Mouse (Mus musculus) MEL (cell line): ENCODE measurements around the gene Rbm18. TPM values are rescaled to one million over a fixed set of nuclear protein-coding genes. Genes with fewer than 3 reads are reported as not detected.
A peak's percentile ranks its signal among the peaks of the same experiment; 100 is the strongest.

Source experiments
- DNase-seq: peaks from one replicate; pipeline ENCODE4 v3.0.0; 2011; ENCODE audit warnings: low read depth, low spot score
- H3K27ac ChIP-seq: 2 replicates; pipeline ENCODE4 v1.5.1; 2012; ENCODE audit warnings: low read depth, mild to moderate bottlenecking, control low read depth, low read length, moderate library complexity; ENCODE audit not compliant: control insufficient read depth
- H3K27me3 ChIP-seq, 2 experiments: fragments of 150-350 bp in 1 of 2; sonication (generic) in 1 of 2; 2 replicates each; pipeline ENCODE4 v1.6.1; 2012; ENCODE audit warnings: low read length in 2 of 2, mild to moderate bottlenecking in 2 of 2, improper control_type of control experiment in 1 of 2, moderate library complexity in 1 of 2; ENCODE audit not compliant: insufficient read depth in 2 of 2, control insufficient read depth in 1 of 2
- H3K36me3 ChIP-seq, 2 experiments: 2 replicates each; pipeline ENCODE4 v1.6.1; 2012 to 2014; ENCODE audit warnings: low read length in 2 of 2, improper control_type of control experiment in 1 of 2, inconsistent platforms in 1 of 2, mild to moderate bottlenecking in 1 of 2; ENCODE audit not compliant: insufficient read depth in 2 of 2, control insufficient read depth in 1 of 2
- H3K4me1 ChIP-seq, 2 experiments: fragments of 150-350 bp in 1 of 2; sonication (generic) in 1 of 2; 2 replicates each; pipeline ENCODE4 v1.6.1; 2012; ENCODE audit warnings: low read length in 2 of 2, improper control_type of control experiment in 1 of 2, mild to moderate bottlenecking in 1 of 2; ENCODE audit not compliant: insufficient read depth in 2 of 2, control insufficient read depth in 1 of 2
- H3K4me3 ChIP-seq, 2 experiments: fragments of 150-350 bp in 1 of 2; sonication (generic) in 1 of 2; 2 replicates each; pipeline ENCODE4 v1.5.1; 2012; ENCODE audit warnings: low read depth in 2 of 2, low read length in 2 of 2, mild to moderate bottlenecking in 2 of 2, moderate library complexity in 2 of 2, control low read depth in 1 of 2, improper control_type of control experiment in 1 of 2; ENCODE audit not compliant: control insufficient read depth in 1 of 2, insufficient read depth in 1 of 2
- H3K79me2 ChIP-seq: 2 replicates; pipeline ENCODE4 v1.6.1; 2012; ENCODE audit warnings: mild to moderate bottlenecking, low read length, moderate library complexity; ENCODE audit not compliant: control insufficient read depth, poor library complexity, insufficient read depth
- H3K9ac ChIP-seq: 2 replicates; pipeline ENCODE4 v1.6.1; 2012; ENCODE audit warnings: low read depth, mild to moderate bottlenecking, control low read depth, low read length, moderate library complexity; ENCODE audit not compliant: control insufficient read depth, poor library complexity, severe bottlenecking
- H3K9me3 ChIP-seq: fragments of 150-350 bp; sonication (generic); replicated peaks from 2 replicates; pipeline ENCODE4 v1.6.1; 2012; ENCODE audit warnings: mild to moderate bottlenecking, low read length, improper control_type of control experiment, moderate library complexity; ENCODE audit not compliant: insufficient read depth
- BHLHE40 ChIP-seq: IDR thresholded peaks from 2 replicates; pipeline ENCODE4 v1.6.1; 2012; ENCODE audit warnings: low read depth, mild to moderate bottlenecking, inconsistent platforms, low read length, improper control_type of control experiment, borderline replicate concordance
- CHD1 ChIP-seq: IDR thresholded peaks from 2 replicates; pipeline ENCODE4 v1.6.1; 2012; ENCODE audit warnings: low read depth, mild to moderate bottlenecking, inconsistent platforms, low read length, improper control_type of control experiment
- CHD2 ChIP-seq: IDR thresholded peaks from 2 replicates; pipeline ENCODE4 v1.6.1; 2011; ENCODE audit warnings: low read length, improper control_type of control experiment
- E2F4 ChIP-seq: IDR thresholded peaks from 2 replicates; pipeline ENCODE4 v1.6.1; 2011; ENCODE audit warnings: low read depth, low read length, improper control_type of control experiment, borderline replicate concordance
- ELF1 ChIP-seq: IDR thresholded peaks from 2 replicates; pipeline ENCODE4 v1.6.1; 2014; ENCODE audit warnings: low read depth, mild to moderate bottlenecking, inconsistent platforms, low read length, improper control_type of control experiment, moderate library complexity
- EP300 ChIP-seq, 2 experiments: IDR thresholded peaks; 2 replicates each; pipeline ENCODE4 v1.6.1; 2011; ENCODE audit warnings: improper control_type of control experiment in 2 of 2, low read length in 2 of 2, low read depth in 1 of 2, mild to moderate bottlenecking in 1 of 2
- ETS1 ChIP-seq: IDR thresholded peaks from 2 replicates; pipeline ENCODE4 v1.6.1; 2012; ENCODE audit warnings: low read depth, mild to moderate bottlenecking, inconsistent platforms, low read length, improper control_type of control experiment, moderate library complexity
- GATA1 ChIP-seq: IDR thresholded peaks from 2 replicates; pipeline ENCODE4 v1.6.1; 2011; ENCODE audit warnings: low read depth, low read length, improper control_type of control experiment
- JUND ChIP-seq: IDR thresholded peaks from 2 replicates; pipeline ENCODE4 v1.6.1; 2011; ENCODE audit warnings: low read depth, mild to moderate bottlenecking, improper control_type of control experiment, low read length
- KAT2A ChIP-seq: conservative IDR thresholded peaks from 2 replicates; pipeline ENCODE4 v1.6.1; 2012; ENCODE audit warnings: low read depth, low read length, improper control_type of control experiment, inconsistent platforms
- MAFK ChIP-seq: IDR thresholded peaks from 2 replicates; pipeline ENCODE4 v1.6.1; 2011; ENCODE audit warnings: low read depth, mild to moderate bottlenecking, low read length, improper control_type of control experiment, borderline replicate concordance
- MAX ChIP-seq: IDR thresholded peaks from 2 replicates; pipeline ENCODE4 v1.6.1; 2011; ENCODE audit warnings: low read length, improper control_type of control experiment
- MAZ ChIP-seq: IDR thresholded peaks from 2 replicates; pipeline ENCODE4 v1.6.1; 2012; ENCODE audit warnings: low read depth, mild to moderate bottlenecking, inconsistent platforms, low read length, improper control_type of control experiment
- MEF2A ChIP-seq: IDR thresholded peaks from 2 replicates; pipeline ENCODE4 v1.6.1; 2014; ENCODE audit warnings: low read depth, mild to moderate bottlenecking, inconsistent platforms, low read length, improper control_type of control experiment; ENCODE audit not compliant: poor library complexity, insufficient replicate concordance, severe bottlenecking; ENCODE audit errors: extremely low read depth
- MXI1 ChIP-seq: IDR thresholded peaks from 2 replicates; pipeline ENCODE4 v1.6.1; 2011; ENCODE audit warnings: mild to moderate bottlenecking, low read depth, low read length, improper control_type of control experiment
- MYB ChIP-seq: IDR thresholded peaks from 2 replicates; pipeline ENCODE4 v1.6.1; 2011; ENCODE audit warnings: mild to moderate bottlenecking, low read depth, low read length, improper control_type of control experiment
- MYC ChIP-seq: IDR thresholded peaks from 2 replicates; pipeline ENCODE4 v1.6.1; 2011; ENCODE audit warnings: low read depth, mild to moderate bottlenecking, low read length, improper control_type of control experiment, moderate library complexity
- NELFE ChIP-seq: IDR thresholded peaks from 2 replicates; pipeline ENCODE4 v1.6.1; 2011; ENCODE audit warnings: low read depth, low read length, improper control_type of control experiment
- NRF1 ChIP-seq: IDR thresholded peaks from 2 replicates; pipeline ENCODE4 v1.6.1; 2014; ENCODE audit warnings: low read depth, mild to moderate bottlenecking, inconsistent platforms, low read length, improper control_type of control experiment, moderate library complexity; ENCODE audit not compliant: poor library complexity, insufficient read depth, severe bottlenecking
- POLR2A ChIP-seq, 2 experiments: IDR thresholded peaks; 2 replicates each; pipeline ENCODE4 v1.6.1; 2011 to 2012; ENCODE audit warnings: low read length in 2 of 2, mild to moderate bottlenecking in 2 of 2, control low read depth in 1 of 2, improper control_type of control experiment in 1 of 2, low read depth in 1 of 2, moderate library complexity in 1 of 2; ENCODE audit not compliant: control insufficient read depth in 1 of 2, insufficient read depth in 1 of 2, poor library complexity in 1 of 2
- POLR2AphosphoS2 ChIP-seq: IDR thresholded peaks from 2 replicates; pipeline ENCODE4 v1.6.1; 2011; ENCODE audit warnings: low read length, improper control_type of control experiment
- POLR2AphosphoS5 ChIP-seq: IDR thresholded peaks from 2 replicates; pipeline ENCODE4 v1.6.1; 2012; ENCODE audit warnings: low read depth, borderline replicate concordance, mild to moderate bottlenecking, inconsistent platforms, low read length, moderate library complexity, mixed read lengths
- RAD21 ChIP-seq: IDR thresholded peaks from 2 replicates; pipeline ENCODE4 v1.6.1; 2011; ENCODE audit warnings: mild to moderate bottlenecking, low read depth, low read length, improper control_type of control experiment
- RCOR1 ChIP-seq: IDR thresholded peaks from 2 replicates; pipeline ENCODE4 v1.6.1; 2012; ENCODE audit warnings: low read depth, mild to moderate bottlenecking, inconsistent platforms, low read length, improper control_type of control experiment
- SIN3A ChIP-seq: IDR thresholded peaks from 2 replicates; pipeline ENCODE4 v1.6.1; 2012; ENCODE audit warnings: low read length, improper control_type of control experiment, inconsistent platforms
- SMC3 ChIP-seq: IDR thresholded peaks from 2 replicates; pipeline ENCODE4 v1.6.1; 2011; ENCODE audit warnings: low read depth, low read length, improper control_type of control experiment
- TAL1 ChIP-seq: IDR thresholded peaks from 2 replicates; pipeline ENCODE4 v1.6.1; 2012; ENCODE audit warnings: mild to moderate bottlenecking, inconsistent platforms, low read length, moderate library complexity, mixed read lengths
- TBP ChIP-seq: IDR thresholded peaks from 2 replicates; pipeline ENCODE4 v1.8.0; 2011; ENCODE audit warnings: low read depth, low read length, improper control_type of control experiment
- TCF12 ChIP-seq: IDR thresholded peaks from 2 replicates; pipeline ENCODE4 v1.6.1; 2014; ENCODE audit warnings: low read depth, mild to moderate bottlenecking, inconsistent platforms, low read length, improper control_type of control experiment, moderate library complexity
- UBTF ChIP-seq: IDR thresholded peaks from 2 replicates; pipeline ENCODE4 v1.6.1; 2012; ENCODE audit warnings: low read depth, mild to moderate bottlenecking, inconsistent platforms, low read length, improper control_type of control experiment, moderate library complexity, borderline replicate concordance; ENCODE audit not compliant: insufficient read depth
- USF1 ChIP-seq: IDR thresholded peaks from 2 replicates; pipeline ENCODE4 v1.6.1; 2014; ENCODE audit warnings: low read depth, mild to moderate bottlenecking, inconsistent platforms, low read length, improper control_type of control experiment, moderate library complexity
- USF2 ChIP-seq, 2 experiments: IDR thresholded peaks; 2 replicates each; pipeline ENCODE4 v1.6.1; 2011 to 2012; ENCODE audit warnings: improper control_type of control experiment in 2 of 2, low read length in 2 of 2, borderline replicate concordance in 1 of 2, inconsistent platforms in 1 of 2, low read depth in 1 of 2, mild to moderate bottlenecking in 1 of 2; ENCODE audit not compliant: insufficient read depth in 1 of 2
- ZC3H11A ChIP-seq: IDR thresholded peaks from 2 replicates; pipeline ENCODE4 v1.6.1; 2012; ENCODE audit warnings: low read depth, mild to moderate bottlenecking, inconsistent platforms, low read length, improper control_type of control experiment
- ZKSCAN1 ChIP-seq: IDR thresholded peaks from 2 replicates; pipeline ENCODE4 v1.6.1; 2012; ENCODE audit warnings: low read depth, mild to moderate bottlenecking, inconsistent platforms, low read length, improper control_type of control experiment, moderate library complexity
- ZNF384 ChIP-seq: IDR thresholded peaks from 2 replicates; pipeline ENCODE4 v1.6.1; 2012; ENCODE audit warnings: low read depth, mild to moderate bottlenecking, inconsistent platforms, low read length, improper control_type of control experiment
- polyA plus RNA-seq, 2 experiments: library from polyadenylated mRNA; stranded (reverse) in 1 of 2; unstranded in 1 of 2; fragments of >175 nt in 1 of 2; fragments of >200 nt in 1 of 2; gene quantifications; 2 replicates each; pipeline versions ENCODE4 v1.2.1 to v1.2.4; 2012; ENCODE audit warnings: low replicate concordance in 2 of 2, low read depth in 1 of 2; ENCODE audit not compliant: insufficient read length in 2 of 2, insufficient read depth in 1 of 2, missing spikeins in 1 of 2
- total RNA-seq: library from RNA; depleted of rRNA; stranded (reverse); fragments of 300-350 nt; gene quantifications from 2 replicates; pipeline ENCODE4 v1.2.3, GENCODE M21; 2012; rRNA removed

The Rbm18 gene
- total RNA-seq (16.4 and 20.1 TPM in 2 replicates), polyA plus RNA-seq (10 to 100 TPM in 1 of 2 experiments, not detected in 1; 16.7 TPM)

DNA sequence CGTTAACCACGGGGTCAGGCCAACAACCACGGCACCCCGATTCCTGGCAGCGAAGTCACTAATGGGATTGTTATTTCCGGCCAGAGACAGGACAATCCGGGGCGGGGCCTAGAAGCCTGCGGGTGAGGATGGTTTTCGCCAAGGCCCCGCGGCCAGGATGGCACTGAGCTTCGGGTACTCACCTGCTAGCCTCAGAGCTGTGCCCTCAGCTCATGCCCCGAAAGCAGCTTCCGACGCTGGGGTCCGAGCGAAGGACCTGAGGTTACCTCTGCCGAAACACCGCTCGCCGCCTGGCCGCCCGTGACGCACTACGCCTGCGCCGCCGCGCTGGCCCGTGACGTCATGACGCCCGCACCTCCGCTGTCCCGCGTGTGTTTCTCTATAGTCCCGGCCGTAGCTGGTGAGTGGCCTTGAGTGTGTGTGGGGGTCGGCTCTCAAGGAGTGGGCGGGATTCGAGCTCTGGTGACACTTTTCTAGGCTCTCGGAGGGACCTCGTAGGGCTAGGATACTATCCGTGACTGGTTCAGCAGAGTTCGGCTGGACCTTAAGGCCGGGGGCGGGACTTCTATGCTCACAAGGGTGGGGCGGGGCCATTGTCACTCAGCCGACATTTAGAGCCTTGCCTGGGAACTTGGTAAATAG, at the start of gene Rbm18, which contains the start of gene Mrrf:
Rbm18 (minus strand) TSS at position 474 of the 642 bp plus-strand sequence.
Mrrf (plus strand) TSS at position 90 of the 642 bp plus-strand sequence.
- no peaks in the 10 kb centered on the region for H3K27me3 ChIP-seq
- peak within 1 kb of the TSS; percentile 90 for H3K9ac ChIP-seq
- DNase-seq: peak; percentile 94
- H3K36me3 ChIP-seq: peaks cover 8 to 12% of the 10 kb centered on the region in 2 experiments; a peak in 3 of 4 replicates
- H3K4me3 ChIP-seq: peak within 1 kb of the TSS; percentile 78 to 89
- H3K4me1 ChIP-seq: peaks cover 0 to 7% of the 10 kb centered on the region in 2 experiments; a peak in 3 of 4 replicates
- no peaks in the 10 kb centered on the region for H3K9me3 ChIP-seq
- H3K27ac ChIP-seq: peak within 1 kb of the TSS; percentile 76
- H3K79me2 ChIP-seq: peaks cover 17% of the 10 kb centered on the region
- TF ChIP-seq POLR2A (IDR thresholded peaks at IDR 0.05; ENCODE audit: control insufficient read depth in 1 of 2, insufficient read depth in 1 of 2, low read depth in 1 of 2, low read length in 2 of 2, poor library complexity in 1 of 2): peak; percentile 77 to 85; a peak in 3 of 4 replicates
- TF ChIP-seq CHD2: no peak
- TF ChIP-seq UBTF: no peak
- peak; percentile 71 for TF ChIP-seq NRF1
- no peak for TF ChIP-seq MAFK
- 0 out of 2 replicates have a peak, but pooled peaks have one; percentile 68 for TF ChIP-seq MYC
- no peak for TF ChIP-seq SMC3
- peak; percentile 40; the same call in 1 of the 2 replicates for TF ChIP-seq MAX
- no peak for TF ChIP-seq USF2 (IDR thresholded peaks at IDR 0.05; ENCODE audit: borderline replicate concordance in 1 of 2, insufficient read depth in 1 of 2, low read depth in 1 of 2, low read length in 2 of 2)
- TF ChIP-seq NELFE: peak; percentile 72
- TF ChIP-seq POLR2AphosphoS5: no peak
- TF ChIP-seq ETS1: 0 out of 2 replicates have a peak, but pooled peaks have one; percentile 10
- peak; percentile 88 for TF ChIP-seq SIN3A
- no peak for TF ChIP-seq MYB
- TF ChIP-seq RAD21: no peak
- TF ChIP-seq ZC3H11A: no peak
- TF ChIP-seq KAT2A: no peak; the same call in 1 of the 2 replicates
- TF ChIP-seq EP300 (IDR thresholded peaks at IDR 0.05; ENCODE audit: low read depth in 1 of 2, low read length in 2 of 2): no peak
- TF ChIP-seq JUND: no peak
- TF ChIP-seq RCOR1: no peak
- peak; percentile 43; the same call in 1 of the 2 replicates for TF ChIP-seq TCF12
- TF ChIP-seq E2F4: no peak
- no peak for TF ChIP-seq POLR2AphosphoS2
- TF ChIP-seq TAL1: no peak
- 0 out of 2 replicates have a peak, but pooled peaks have one; percentile 11 for TF ChIP-seq USF1
- TF ChIP-seq GATA1: no peak
- TF ChIP-seq TBP: 0 out of 2 replicates have a peak, but pooled peaks have one; percentile 38
- TF ChIP-seq ELF1: 0 out of 2 replicates have a peak, but pooled peaks have one; percentile 18
- no peak for TF ChIP-seq BHLHE40
- no peak for TF ChIP-seq MEF2A
- no peak for TF ChIP-seq ZNF384
- TF ChIP-seq ZKSCAN1: no peak
- peak; percentile 90 for TF ChIP-seq MXI1
- no peak for TF ChIP-seq CHD1
- TF ChIP-seq MAZ: peak; percentile 15; the same call in 1 of the 2 replicates
